Mouse (Mus musculus) fibroblast of lung, adult 2 months (primary cell): ENCODE data around the gene Mapkapk3.

Experiments used
- DNase-seq: peaks from one replicate; pipeline ENCODE4 v3.0.0-alpha.2; 2011; ENCODE audit warnings: low read depth

Gene Mapkapk3

GRCm38 (mm10) chr9:107289211-107290076, at the start of gene Mapkapk3:
TSS of gene Mapkapk3 (minus strand) at chr9:107289877.
- peak; percentile 94 for DNase-seq

GRCm38 (mm10) chr9:107338172-107338883, 48.7 kb upstream of the Mapkapk3 start, which contains the start of gene Hemk1:
TSS of gene Hemk1 (minus strand) at chr9:107338350.
- peak; percentile 38 for DNase-seq

- no peak for DNase-seq
Observed at GRCm38 (mm10) chr9:107336386-107336785, 46.7 kb upstream of the Mapkapk3 start.

- DNase-seq = no peak
Observed at GRCm38 (mm10) chr9:107335909-107336308, 46.2 kb upstream of the Mapkapk3 start.

- no peak for DNase-seq
Observed at GRCm38 (mm10) chr9:107335046-107335445, 45.4 kb upstream of the Mapkapk3 start.

GRCm38 (mm10) chr9:107334356-107334755, 44.7 kb upstream of the Mapkapk3 start:
- DNase-seq = no peak

GRCm38 (mm10) chr9:107333686-107334085, 44.0 kb upstream of the Mapkapk3 start:
- DNase-seq = no peak

GRCm38 (mm10) chr9:107330791-107331190, 41.1 kb upstream of the Mapkapk3 start:
- DNase-seq = no peak

- no peak for DNase-seq
Observed at GRCm38 (mm10) chr9:107327879-107328620, 38.4 kb upstream of the Mapkapk3 start.

- DNase-seq = no peak
Observed at GRCm38 (mm10) chr9:107325904-107326303, 36.2 kb upstream of the Mapkapk3 start.

- DNase-seq = no peak
Observed at GRCm38 (mm10) chr9:107324799-107325561, 35.3 kb upstream of the Mapkapk3 start.

GRCm38 (mm10) chr9:107323558-107323957, 33.9 kb upstream of the Mapkapk3 start:
- peak; percentile 64 for DNase-seq

GRCm38 (mm10) chr9:107322461-107323050, 32.9 kb upstream of the Mapkapk3 start:
- DNase-seq = no peak

- no peak for DNase-seq
Observed at GRCm38 (mm10) chr9:107315791-107316190, 26.1 kb upstream of the Mapkapk3 start.

- DNase-seq = no peak
Observed at GRCm38 (mm10) chr9:107313926-107314325, 24.2 kb upstream of the Mapkapk3 start.

GRCm38 (mm10) chr9:107312811-107313584, 23.3 kb upstream of the Mapkapk3 start:
- DNase-seq = no peak

- DNase-seq = no peak
Observed at GRCm38 (mm10) chr9:107309600-107309999, 19.9 kb upstream of the Mapkapk3 start.

- no peak for DNase-seq
Observed at GRCm38 (mm10) chr9:107309171-107309570, 19.5 kb upstream of the Mapkapk3 start.

GRCm38 (mm10) chr9:107308346-107309000, 18.8 kb upstream of the Mapkapk3 start:
- DNase-seq = no peak

GRCm38 (mm10) chr9:107307886-107308285, 18.2 kb upstream of the Mapkapk3 start:
- no peak for DNase-seq
